Mouse (Mus musculus): ENCODE measurements around the gene Treh. TPM values are rescaled to one million over a fixed set of nuclear protein-coding genes. Genes with fewer than 3 reads are reported as not detected.

Gene Treh
- total RNA-seq, 2 experiments from 2014 or later, result not detected

DNA sequence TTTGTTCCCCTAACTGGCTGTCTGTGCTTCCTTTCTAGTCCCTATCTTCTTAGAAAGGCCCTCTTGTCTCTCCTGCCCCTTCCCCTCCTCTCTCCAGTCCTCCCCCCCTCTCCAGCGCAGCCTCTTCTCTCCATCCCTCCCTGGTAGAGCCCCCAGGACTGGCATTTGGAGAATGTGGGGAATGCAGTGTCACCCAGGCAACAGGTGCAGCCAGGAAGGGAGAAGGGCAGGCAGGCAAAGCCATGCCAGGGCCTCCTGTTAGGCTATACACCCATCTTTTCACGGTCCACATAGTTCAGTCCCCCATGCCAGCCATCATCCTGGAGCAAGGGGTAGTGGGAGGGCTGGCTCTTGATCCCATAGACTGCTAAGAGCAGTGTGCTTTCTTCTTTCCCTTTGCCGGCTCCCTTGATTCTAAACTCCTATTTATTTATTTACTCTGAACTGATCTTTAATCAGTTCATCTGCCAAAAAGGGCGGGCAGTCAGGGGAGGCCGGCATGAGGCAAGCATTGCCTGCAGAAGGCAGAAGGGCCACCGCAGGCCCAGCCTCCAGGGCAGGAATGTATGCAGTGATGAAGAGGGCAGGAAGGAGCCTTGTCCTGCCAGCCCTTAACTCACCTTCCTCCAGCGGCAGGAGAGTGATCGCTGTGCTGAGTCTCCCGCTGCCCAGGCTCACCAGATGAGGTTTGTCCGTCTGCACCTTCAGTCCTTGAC lies 53.6 kb downstream of the Treh start:
- ATAC-seq (replicated peaks; ENCODE audit: low FRiP score, low TSS enrichment, poor library complexity, severe bottlenecking), result no peak

DNA sequence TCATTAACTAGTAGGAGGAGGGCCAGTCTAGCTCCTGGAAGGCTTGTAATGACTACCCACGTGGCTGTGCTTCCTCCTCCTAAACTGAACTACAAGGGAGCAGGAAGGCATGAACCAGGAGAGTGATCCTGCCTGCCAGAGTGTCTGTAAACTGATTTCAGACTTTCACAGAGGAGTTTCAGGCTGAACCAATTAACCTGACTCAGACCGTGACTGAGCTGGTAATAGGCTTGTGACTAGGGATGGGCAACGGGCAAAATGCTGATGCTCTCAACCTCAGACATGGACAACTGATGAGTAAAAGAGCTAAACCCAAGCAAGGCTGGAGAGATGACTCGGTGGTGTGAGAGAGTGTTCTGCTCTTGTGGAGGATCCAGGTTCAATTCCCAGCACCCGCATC lies 54.4 kb downstream of the Treh start:
- no peak for ATAC-seq (replicated peaks; ENCODE audit: low FRiP score, low TSS enrichment, poor library complexity, severe bottlenecking)

DNA sequence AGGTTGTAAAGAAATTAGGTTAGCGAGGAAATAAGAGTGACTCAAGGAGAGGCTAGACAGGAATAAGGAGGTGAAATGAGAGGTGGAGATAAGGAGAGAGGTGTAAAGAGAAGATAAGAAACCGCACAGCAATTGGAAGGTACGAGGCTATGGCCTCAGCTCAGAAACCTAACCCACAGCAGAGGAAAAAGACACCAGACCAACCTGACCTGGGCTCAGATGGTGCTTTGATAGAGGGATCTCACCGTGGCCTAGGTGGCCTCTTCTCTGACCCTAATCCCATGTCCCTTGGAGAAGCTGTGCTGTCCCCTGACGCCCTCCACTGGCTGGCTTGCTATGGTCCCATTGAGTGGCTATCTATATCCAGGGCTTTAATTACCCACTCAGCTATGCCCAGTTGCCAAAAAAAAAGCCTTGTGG lies 59.1 kb downstream of the Treh start:
- peak; percentile 62 for ATAC-seq (replicated peaks; ENCODE audit: low FRiP score, low TSS enrichment, poor library complexity, severe bottlenecking)

DNA sequence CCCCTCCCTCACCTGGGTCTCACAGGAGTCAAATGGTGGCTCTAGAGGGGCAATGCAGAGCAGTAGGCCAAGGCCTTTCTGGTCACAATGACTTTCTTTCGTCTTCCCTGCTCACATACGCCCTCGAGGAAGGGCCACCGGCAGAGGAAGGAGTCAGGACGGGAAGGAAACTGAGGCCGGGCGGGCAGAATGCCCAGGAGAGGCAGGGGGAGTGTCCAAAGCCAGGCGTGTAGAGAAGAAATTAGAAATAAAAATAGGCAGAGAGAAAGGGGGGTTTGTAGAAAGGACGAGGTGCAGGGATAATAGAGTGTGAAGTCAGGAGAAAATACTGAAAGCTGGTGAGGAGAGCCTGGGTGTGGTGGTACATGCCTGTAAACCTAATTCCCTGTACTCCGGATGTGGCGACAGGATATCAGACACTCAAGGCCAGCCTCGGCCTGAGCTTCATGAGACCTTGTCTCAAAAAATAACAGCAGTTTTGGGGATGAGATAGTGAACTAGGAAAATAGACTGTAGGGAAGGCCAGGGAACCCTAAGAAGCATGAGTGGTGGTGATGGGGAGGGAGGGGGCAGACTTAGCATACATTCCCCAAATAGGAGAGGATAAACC lies 60.0 kb downstream of the Treh start:
- no peak for ATAC-seq (replicated peaks; ENCODE audit: low FRiP score, low TSS enrichment, poor library complexity, severe bottlenecking)

DNA sequence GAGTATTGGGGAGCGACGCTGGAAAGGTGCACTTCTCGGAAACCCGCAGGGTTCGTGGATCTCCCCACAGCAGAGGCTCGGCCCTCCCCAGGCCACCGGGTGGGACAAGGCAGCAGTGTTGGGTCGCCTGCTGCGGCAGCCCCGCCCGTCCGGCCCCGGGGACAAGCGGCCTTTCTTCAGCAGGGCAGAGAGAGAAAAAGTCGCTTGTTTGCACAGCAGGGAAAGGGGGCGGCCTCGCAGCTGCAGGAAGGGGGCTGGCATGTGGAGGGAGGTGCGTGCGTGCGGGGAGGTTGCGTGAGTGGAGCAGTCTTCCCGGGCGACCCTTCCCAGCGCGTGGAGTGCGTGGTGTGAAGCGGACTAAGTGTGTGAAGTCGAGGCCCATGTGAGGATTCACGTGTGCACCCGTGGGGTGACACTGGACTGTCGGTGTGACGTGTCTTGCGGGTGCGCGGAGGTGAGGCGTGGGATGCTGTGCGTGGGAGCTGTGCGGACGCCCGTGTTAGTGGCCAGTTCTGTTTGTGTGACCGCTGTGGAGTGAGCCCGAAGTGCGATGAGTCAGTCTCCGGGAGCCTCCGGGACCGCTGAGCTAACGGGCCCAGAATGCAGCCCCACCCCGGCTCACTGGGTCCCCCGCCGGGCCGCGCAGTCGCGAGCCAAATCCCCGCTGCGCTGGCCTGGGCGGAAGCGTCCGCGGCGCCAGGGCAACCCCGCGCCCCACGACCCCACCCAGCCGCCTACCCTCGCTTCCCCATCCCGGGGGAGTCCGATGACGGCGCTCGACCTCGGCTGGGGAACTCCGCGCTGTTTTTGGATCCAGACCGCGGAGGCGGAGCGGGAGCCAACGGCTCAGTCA lies 60.9 kb downstream of the Treh start:
- ATAC-seq (replicated peaks; ENCODE audit: low FRiP score, low TSS enrichment, poor library complexity, severe bottlenecking), result 0 out of 2 replicates have a peak, but pooled peaks have one; percentile 12

DNA sequence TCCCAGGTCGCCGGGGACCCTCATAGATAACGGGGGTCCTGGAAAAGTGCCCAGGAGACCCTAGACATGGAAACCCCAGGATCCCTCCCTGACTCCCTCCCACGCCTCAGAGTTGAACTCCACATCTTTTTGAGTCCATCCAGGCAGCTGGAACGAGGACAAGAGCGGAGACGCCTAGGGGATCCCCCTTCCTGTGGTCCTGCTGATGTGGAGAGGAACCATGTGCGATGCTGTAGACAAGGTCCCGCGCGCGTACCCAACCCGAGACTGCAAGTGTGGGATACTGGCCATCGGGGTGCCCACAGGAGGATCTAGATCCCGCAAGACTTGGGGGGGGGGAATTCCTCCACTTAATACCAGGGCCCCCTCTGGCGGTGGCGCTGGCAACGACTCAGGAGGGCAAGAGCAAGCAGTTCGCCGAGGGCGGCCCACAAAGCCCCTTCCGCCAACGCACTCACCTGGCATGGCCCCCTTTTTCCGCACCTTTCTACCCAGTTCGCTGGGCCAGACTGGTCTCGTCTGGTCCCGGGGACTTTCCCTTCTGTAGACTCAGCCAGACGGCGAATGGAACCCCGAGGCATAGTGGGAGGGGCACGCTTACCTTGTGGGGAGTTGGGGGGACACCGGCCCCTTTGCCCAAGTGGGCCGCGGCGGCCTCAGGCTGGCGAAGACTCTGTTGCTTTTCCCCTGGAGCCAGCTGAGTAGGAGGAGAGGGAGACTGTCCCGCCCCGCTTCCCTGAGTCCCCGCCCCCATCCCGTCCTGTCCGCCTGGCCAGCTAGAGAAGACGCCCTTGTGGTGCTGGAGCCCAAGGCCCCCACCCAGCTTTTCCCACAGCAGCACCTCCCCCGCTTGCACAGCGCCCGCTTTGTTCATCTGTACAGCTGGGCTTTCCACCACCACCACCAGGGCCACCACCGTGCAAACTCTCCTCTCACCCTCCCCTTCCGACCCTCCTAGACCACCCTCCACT lies 61.8 kb downstream of the Treh start, which contains the start of gene Phldb1:
TSS of gene Phldb1 (minus strand) at position 675 of the 971 bp plus-strand sequence.
- peak; percentile 27; the same call in 1 of the 2 replicates for ATAC-seq (replicated peaks; ENCODE audit: low FRiP score, low TSS enrichment, poor library complexity, severe bottlenecking)

DNA sequence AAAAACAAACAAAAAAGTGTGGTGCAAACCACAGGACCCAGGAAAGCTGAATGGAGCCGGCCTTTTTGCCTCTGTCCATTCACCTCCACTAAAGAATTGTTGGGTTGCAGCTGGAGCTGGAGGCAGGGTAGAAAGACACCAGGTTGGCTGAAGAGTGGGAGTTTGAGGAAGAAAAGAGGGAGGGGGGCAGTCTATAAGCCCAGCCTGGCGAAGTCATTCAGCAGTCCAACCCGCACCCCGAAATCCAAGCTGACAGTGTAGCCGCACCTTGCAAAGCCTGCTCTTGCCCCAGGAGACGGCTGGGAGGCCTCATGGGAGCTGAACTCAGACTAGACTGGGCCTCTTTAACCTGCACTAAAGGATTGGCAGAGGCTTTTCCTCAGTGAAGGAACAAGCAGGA lies 62.9 kb downstream of the Treh start:
- ATAC-seq (replicated peaks; ENCODE audit: low FRiP score, low TSS enrichment, poor library complexity, severe bottlenecking), result no peak

Other genes starting within 250 kb of the Treh start
- not detected in 2 replicates for gene Foxr1, start 232.1 kb upstream of the Treh start, total RNA-seq (2014; fragmentation: Nextera tagmentation)
- not detected in 2 replicates for gene Foxr1, start 232.1 kb upstream of the Treh start, total RNA-seq (2017)
- gene Upk2, start 218.3 kb upstream of the Treh start, total RNA-seq (2014; fragmentation: Nextera tagmentation), result not detected in 2 replicates
- not detected in 2 replicates for gene Upk2, start 218.3 kb upstream of the Treh start, total RNA-seq (2017)
- 4.8 and 5.5 TPM in 2 replicates for gene Bcl9l, start 190.4 kb upstream of the Treh start, total RNA-seq (2014; fragmentation: Nextera tagmentation)
- 0.52 and 3.7 TPM in 2 replicates for gene Bcl9l, start 190.4 kb upstream of the Treh start, total RNA-seq (2017)
- 0.54 and 6.2 TPM in 2 replicates for gene Cxcr5, start 111.4 kb upstream of the Treh start, total RNA-seq (2014; fragmentation: Nextera tagmentation)
- 0.08 and 1.8 TPM in 2 replicates for gene Cxcr5, start 111.4 kb upstream of the Treh start, total RNA-seq (2017)
- 73.6 and 92.1 TPM in 2 replicates for gene Ddx6, start 68.3 kb upstream of the Treh start, total RNA-seq (2014; fragmentation: Nextera tagmentation)
- gene Ddx6, start 68.3 kb upstream of the Treh start, total RNA-seq (2017), result 76.4 and 93.3 TPM in 2 replicates
- 3.7 and 5.3 TPM in 2 replicates for gene Phldb1, start 62.0 kb downstream of the Treh start, total RNA-seq (2014; fragmentation: Nextera tagmentation)
- 1.6 and 14.1 TPM in 2 replicates for gene Phldb1, start 62.0 kb downstream of the Treh start, total RNA-seq (2017)
- gene Arcn1, start 94.6 kb downstream of the Treh start, total RNA-seq (2014; fragmentation: Nextera tagmentation), result 111 and 119 TPM in 2 replicates
- gene Arcn1, start 94.6 kb downstream of the Treh start, total RNA-seq (2017), result 177 and 182 TPM in 2 replicates
- 27.7 and 31.3 TPM in 2 replicates for gene Ift46, start 94.7 kb downstream of the Treh start, total RNA-seq (2014; fragmentation: Nextera tagmentation)
- 24.1 and 28.7 TPM in 2 replicates for gene Ift46, start 94.7 kb downstream of the Treh start, total RNA-seq (2017)
- gene Tmem25, start 126.1 kb downstream of the Treh start, total RNA-seq (2014; fragmentation: Nextera tagmentation), result not detected in 2 replicates
- gene Tmem25, start 126.1 kb downstream of the Treh start, total RNA-seq (2017), result 0.28 TPM in 1 of 2 replicates, not detected in the other
- not detected in 2 replicates for gene Ttc36, start 129.8 kb downstream of the Treh start, total RNA-seq (2014; fragmentation: Nextera tagmentation)
- gene Ttc36, start 129.8 kb downstream of the Treh start, total RNA-seq (2017), result not detected in 2 replicates
- 97.4 and 110 TPM in 2 replicates for gene Kmt2a, start 208.1 kb downstream of the Treh start, total RNA-seq (2014; fragmentation: Nextera tagmentation)
- gene Kmt2a, start 208.1 kb downstream of the Treh start, total RNA-seq (2017), result 14.0 and 23.6 TPM in 2 replicates
- 751 and 827 TPM in 2 replicates for gene Atp5l, start 247.5 kb downstream of the Treh start, total RNA-seq (2014; fragmentation: Nextera tagmentation)
- 149 and 255 TPM in 2 replicates for gene Atp5l, start 247.5 kb downstream of the Treh start, total RNA-seq (2017)

Data from megakaryocyte-erythroid progenitor cell, adult 5-6 weeks (primary cell).